Mouse (Mus musculus) lung, postnatal 14 days (tissue): ENCODE measurements at regions not wholly inside any gene's neighbourhood (a gene's known extent, or its start where the extent isn't known, plus 50 kb on each side); places are given as distances from the start of the nearest gene placed in this dataset.

Experiments used
- DNase-seq: peaks from one replicate; pipeline ENCODE4 v3.0.0; 2021

- DNase-seq = peak; percentile 2
Observed at GRCm38 (mm10) chr16:54770871-54771270, 526.9 kb downstream of the Zpld1 start.

GRCm38 (mm10) chr16:54744188-54744587 is 553.6 kb downstream of the Zpld1 start:
- DNase-seq = no peak

DNA sequence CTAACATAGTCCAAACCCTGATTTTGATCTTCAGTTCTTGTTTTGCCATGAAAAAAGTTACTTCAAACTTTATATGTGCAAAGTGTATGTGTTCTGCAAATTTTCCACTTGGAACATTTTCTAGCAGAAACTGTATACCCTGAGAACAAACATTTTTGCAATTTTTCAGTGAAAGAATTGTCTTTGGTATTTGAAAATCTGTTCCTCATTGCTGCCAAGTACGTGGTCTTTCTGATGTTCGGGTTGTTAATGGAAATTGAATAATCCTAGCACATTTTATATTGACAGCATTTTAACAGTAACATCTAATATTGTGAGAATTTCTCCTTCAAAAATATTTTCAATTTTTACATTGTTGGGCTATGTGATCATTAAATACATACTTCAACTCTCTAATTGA is 564.3 kb downstream of the Zpld1 start:
- DNase-seq = no peak

- no peak for DNase-seq
Observed at GRCm38 (mm10) chr16:54707880-54708279, 589.9 kb downstream of the Zpld1 start.

DNA sequence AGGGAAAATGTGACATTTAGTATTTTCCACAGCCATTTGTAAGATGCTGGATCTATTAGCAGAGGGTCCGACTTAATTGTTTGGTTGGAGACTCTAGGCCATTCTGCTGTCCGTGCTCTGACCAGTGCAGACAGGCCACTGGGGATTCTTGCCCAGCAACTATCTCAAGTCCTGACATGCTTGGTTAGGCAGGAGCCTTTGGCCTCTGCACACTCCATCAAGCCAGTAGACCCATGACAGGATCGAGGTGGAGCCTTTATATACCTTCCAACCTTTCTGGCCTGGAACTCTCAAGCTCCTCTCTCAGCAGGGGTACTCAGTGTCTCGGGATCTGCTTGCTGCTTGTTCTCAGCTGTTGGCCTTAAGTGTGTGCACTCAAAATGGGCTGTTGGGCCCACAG is 615.0 kb downstream of the Zpld1 start:
- DNase-seq = no peak

GRCm38 (mm10) chr16:54648728-54649525 is 648.9 kb downstream of the Zpld1 start:
- no peak for DNase-seq

GRCm38 (mm10) chr16:54647821-54648220 is 650.0 kb downstream of the Zpld1 start:
- no peak for DNase-seq

GRCm38 (mm10) chr16:54646252-54646651 is 651.5 kb downstream of the Zpld1 start:
- no peak for DNase-seq

GRCm38 (mm10) chr16:54629183-54629582 is 668.6 kb downstream of the Zpld1 start:
- DNase-seq = no peak

DNA sequence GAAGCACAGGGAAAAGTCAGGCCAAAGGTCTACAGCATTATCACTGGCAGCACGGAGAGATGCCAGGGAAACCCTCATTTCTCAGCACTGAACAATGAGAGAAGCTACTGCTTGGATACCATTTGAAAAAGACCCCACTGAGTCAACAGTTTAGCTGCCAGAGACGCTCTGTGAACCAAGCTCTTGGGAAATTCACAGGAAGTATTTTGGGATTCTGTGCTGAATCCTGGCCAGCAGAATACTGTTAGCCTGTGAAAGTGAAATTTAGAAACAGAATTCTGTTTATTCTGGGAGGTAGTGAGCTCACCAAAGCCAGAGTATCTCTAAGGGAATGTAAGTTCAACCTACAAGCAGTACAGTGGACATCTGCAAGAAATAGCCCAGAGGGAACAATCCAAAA is 705.1 kb downstream of the Zpld1 start:
- DNase-seq = no peak
